Mouse (Mus musculus): Measurements from ENCODE around the gene Coa5.

DNA sequence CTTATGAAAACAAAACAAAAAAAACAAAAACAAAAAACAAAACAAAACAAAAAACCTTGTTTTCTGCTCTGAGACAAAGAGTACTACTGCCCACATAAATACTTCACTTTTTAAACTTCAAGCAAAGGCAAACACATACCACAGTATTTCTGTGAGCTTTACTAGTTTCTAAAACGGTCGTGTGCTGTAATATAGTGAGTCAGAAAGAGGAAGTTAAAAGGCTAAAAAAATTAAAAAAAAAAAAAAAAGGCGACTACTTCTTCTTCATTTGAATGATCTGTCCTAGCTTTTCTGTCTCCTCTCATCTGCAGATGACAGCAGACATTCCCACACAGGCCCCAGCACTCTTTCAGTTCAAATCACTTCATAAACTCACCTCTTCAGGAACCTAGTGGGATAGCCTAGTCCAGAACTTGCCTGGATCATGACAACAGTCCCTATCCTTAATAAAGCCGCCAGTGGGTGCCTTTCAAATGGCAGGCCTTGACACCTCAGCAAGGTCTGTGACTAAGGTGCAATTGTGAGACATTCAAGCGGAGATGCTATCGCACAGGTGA, 44.8 kb upstream of the Coa5 start:
- TF ChIP-seq CTCF (IDR thresholded peaks at IDR 0.05; ENCODE audit: borderline replicate concordance, insufficient read depth, low read depth, low read length), result no peak
- TF ChIP-seq POLR2A (IDR thresholded peaks at IDR 0.05; ENCODE audit: borderline replicate concordance, insufficient read depth, low read length), result no peak

All from cerebellum, adult 2 months (tissue).